Mouse (Mus musculus): ENCODE results near the gene Pnkp. TPM values are rescaled to one million over a fixed set of nuclear protein-coding genes. Genes with fewer than 3 reads are reported as not detected.

Pnkp gene
- polyA plus RNA-seq, 1 experiment from 2014 or later, result 41.3 TPM

DNA sequence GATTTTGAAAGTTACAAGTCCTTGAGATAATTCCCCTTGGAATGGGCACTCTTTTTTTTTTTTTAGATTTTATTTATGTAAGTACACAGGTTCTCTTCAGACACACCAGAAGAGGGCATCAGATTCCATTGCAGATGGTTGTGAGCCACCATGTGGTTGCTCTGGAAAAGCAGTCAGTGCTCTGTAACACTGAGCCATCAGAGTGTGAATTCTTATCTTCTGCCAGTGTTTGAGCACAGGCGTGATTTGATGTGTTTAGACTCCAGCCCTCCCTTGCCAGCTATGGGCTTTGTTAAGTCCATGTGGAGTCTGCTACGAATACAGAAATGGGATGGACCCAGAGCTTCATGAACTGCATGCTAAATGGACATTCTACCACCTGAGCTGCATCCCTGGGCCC lies 38.8 kb upstream of the Pnkp start:
- DNase-seq (ENCODE audit: low spot score), result peak; percentile 59
- Histone ChIP-seq H3K36me3 (ENCODE audit: insufficient read depth, low read length) (no peaks in the 10 kb centered on the region), H3K27ac (ENCODE audit: low read length) (no peak overlapping the region), H3K4me2 (replicated peaks; ENCODE audit: low read depth, low read length) (peak overlapping the region; percentile 82; the same call in 1 of the 2 replicates), H3K27me3 (replicated peaks; ENCODE audit: insufficient read depth, low read length) (no peaks in the 10 kb centered on the region), H3K4me3 (ENCODE audit: low read depth, low read length) (no peak overlapping the region), H3K9me3 (ENCODE audit: low read length) (no peaks in the 10 kb centered on the region), H3K9ac (replicated peaks; ENCODE audit: low read depth) (no peak overlapping the region), H3K4me1 (ENCODE audit: insufficient read depth, low read depth, low read length) (peaks cover 18% of the 10 kb centered on the region; the same call in 1 of the 2 replicates)
- ATAC-seq, result no peak
- peak; percentile 62 for TF ChIP-seq CTCF (IDR thresholded peaks at IDR 0.05)
- TF ChIP-seq EP300 (IDR thresholded peaks at IDR 0.05), result no peak
- 24% methylated on average over 2 of the region's 2 CpGs for WGBS

GRCm38 (mm10) chr7:44818751-44819235 lies 38.1 kb upstream of the Pnkp start:
- no peak overlapping the region for H3K9ac ChIP-seq (replicated peaks; ENCODE audit: low read depth)
- no peak overlapping the region; the same call in 1 of the 2 replicates for H3K4me3 ChIP-seq (ENCODE audit: low read depth, low read length)
- WGBS, result 35% methylated on average over 6 of the region's 6 CpGs
- no peak for TF ChIP-seq EP300 (IDR thresholded peaks at IDR 0.05)
- TF ChIP-seq CTCF (IDR thresholded peaks at IDR 0.05), result no peak
- no peak overlapping the region; the same call in 1 of the 2 replicates for H3K27ac ChIP-seq (ENCODE audit: low read length)
- H3K4me1 ChIP-seq (ENCODE audit: insufficient read depth, low read depth, low read length), result peaks cover 18% of the 10 kb centered on the region; the same call in 1 of the 2 replicates
- H3K9me3 ChIP-seq (ENCODE audit: low read length), result no peaks in the 10 kb centered on the region
- no peaks in the 10 kb centered on the region for H3K36me3 ChIP-seq (ENCODE audit: insufficient read depth, low read length)
- H3K27me3 ChIP-seq (replicated peaks; ENCODE audit: insufficient read depth, low read length), result no peaks in the 10 kb centered on the region
- no peak for ATAC-seq
- H3K4me2 ChIP-seq (replicated peaks; ENCODE audit: low read depth, low read length), result 0 out of 2 replicates have a peak overlapping the region, but pooled peaks have one; percentile 17
- no peak for DNase-seq (ENCODE audit: low spot score)

DNA sequence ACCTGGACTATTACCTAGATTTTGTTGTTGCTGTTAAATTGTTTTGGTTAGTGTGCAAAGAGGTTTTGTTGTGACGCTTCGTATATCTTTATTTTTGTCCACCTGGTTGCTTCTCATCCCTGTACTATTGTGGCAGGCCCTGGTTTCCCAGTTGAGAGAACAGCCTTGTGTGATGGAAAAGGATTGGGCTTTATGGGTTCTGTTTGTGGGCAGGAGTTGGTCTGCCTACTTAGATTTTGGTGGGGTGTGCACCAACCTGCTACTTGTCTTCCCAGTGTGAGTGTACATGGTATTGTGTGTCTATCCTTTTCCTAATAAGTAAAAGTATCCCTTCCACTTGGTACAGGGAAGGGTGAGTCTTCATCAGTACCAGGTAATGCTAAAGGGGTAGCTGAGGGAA lies 37.5 kb upstream of the Pnkp start:
- H3K27ac ChIP-seq (ENCODE audit: low read length), result no peak overlapping the region; the same call in 1 of the 2 replicates
- H3K27me3 ChIP-seq (replicated peaks; ENCODE audit: insufficient read depth, low read length), result no peaks in the 10 kb centered on the region
- DNase-seq (ENCODE audit: low spot score), result no peak
- no peaks in the 10 kb centered on the region for H3K36me3 ChIP-seq (ENCODE audit: insufficient read depth, low read length)
- no peak overlapping the region; the same call in 1 of the 2 replicates for H3K9ac ChIP-seq (replicated peaks; ENCODE audit: low read depth)
- no peak for ATAC-seq
- H3K4me3 ChIP-seq (ENCODE audit: low read depth, low read length), result no peak overlapping the region
- WGBS, result 87% methylated on average over 2 of the region's 2 CpGs
- no peaks in the 10 kb centered on the region for H3K9me3 ChIP-seq (ENCODE audit: low read length)
- no peak overlapping the region for H3K4me2 ChIP-seq (replicated peaks; ENCODE audit: low read depth, low read length)
- H3K4me1 ChIP-seq (ENCODE audit: insufficient read depth, low read depth, low read length), result peaks cover 18% of the 10 kb centered on the region; the same call in 1 of the 2 replicates
- TF ChIP-seq CTCF (IDR thresholded peaks at IDR 0.05), result no peak
- no peak for TF ChIP-seq EP300 (IDR thresholded peaks at IDR 0.05)

DNA sequence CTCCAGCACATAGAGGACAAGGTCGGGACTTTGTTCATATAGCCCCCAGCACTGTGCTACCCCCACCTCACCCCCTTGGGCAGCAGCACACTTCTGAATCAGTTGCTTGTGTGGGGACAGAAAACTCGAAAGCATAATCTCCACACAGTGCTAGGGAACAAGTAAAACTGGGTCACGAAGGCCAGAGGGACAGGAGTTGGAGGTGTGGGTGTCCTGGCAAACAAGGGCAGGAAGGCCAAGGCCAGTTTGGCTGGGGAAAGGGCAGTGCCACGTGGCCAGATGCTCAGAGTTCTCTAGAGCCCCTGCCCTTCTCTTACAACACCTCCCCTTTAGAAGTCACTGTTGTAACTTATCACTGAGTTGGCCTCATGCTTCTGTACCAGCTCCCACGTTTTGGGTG lies 37.1 kb upstream of the Pnkp start:
- H3K9ac ChIP-seq (replicated peaks; ENCODE audit: low read depth), result no peak overlapping the region

DNA sequence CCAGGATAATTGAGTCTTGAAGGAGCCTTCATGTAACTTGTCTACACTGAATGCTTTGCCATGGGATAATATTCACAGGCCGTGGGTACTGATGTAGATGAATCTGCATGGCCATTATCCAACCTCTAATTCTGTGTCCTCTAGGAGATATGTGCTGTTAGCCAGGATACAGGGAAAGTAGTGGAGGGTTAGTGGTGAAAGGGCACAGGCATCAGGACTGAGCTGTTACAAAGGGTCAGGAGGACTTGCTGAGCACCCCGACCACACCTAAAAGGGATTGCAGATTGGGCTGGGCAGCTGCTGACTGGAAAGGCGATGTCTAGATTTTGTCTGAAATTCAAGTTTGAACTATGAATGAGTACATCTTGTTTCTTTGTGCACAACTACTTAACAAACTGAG lies 36.4 kb upstream of the Pnkp start:
- no peak overlapping the region for H3K9ac ChIP-seq (replicated peaks; ENCODE audit: low read depth)
- DNase-seq (ENCODE audit: low spot score) (no peak), ATAC-seq (no peak)

More for the DNA sequence above, 37.1 kb upstream of the Pnkp start:
- Histone ChIP-seq H3K4me3 (ENCODE audit: low read depth, low read length) (no peak overlapping the region), H3K36me3 (ENCODE audit: insufficient read depth, low read length) (no peaks in the 10 kb centered on the region), H3K27me3 (replicated peaks; ENCODE audit: insufficient read depth, low read length) (no peaks in the 10 kb centered on the region), H3K9me3 (ENCODE audit: low read length) (no peaks in the 10 kb centered on the region), H3K4me2 (replicated peaks; ENCODE audit: low read depth, low read length) (no peak overlapping the region), H3K27ac (ENCODE audit: low read length) (no peak overlapping the region), H3K4me1 (ENCODE audit: insufficient read depth, low read depth, low read length) (peaks cover 18% of the 10 kb centered on the region; the same call in 1 of the 2 replicates)
- no peak for DNase-seq (ENCODE audit: low spot score)
- 46% methylated on average over 4 of the region's 5 CpGs for WGBS
- ATAC-seq, result no peak
- TF ChIP-seq CTCF (IDR thresholded peaks at IDR 0.05) (no peak), EP300 (IDR thresholded peaks at IDR 0.05) (no peak)

DNA sequence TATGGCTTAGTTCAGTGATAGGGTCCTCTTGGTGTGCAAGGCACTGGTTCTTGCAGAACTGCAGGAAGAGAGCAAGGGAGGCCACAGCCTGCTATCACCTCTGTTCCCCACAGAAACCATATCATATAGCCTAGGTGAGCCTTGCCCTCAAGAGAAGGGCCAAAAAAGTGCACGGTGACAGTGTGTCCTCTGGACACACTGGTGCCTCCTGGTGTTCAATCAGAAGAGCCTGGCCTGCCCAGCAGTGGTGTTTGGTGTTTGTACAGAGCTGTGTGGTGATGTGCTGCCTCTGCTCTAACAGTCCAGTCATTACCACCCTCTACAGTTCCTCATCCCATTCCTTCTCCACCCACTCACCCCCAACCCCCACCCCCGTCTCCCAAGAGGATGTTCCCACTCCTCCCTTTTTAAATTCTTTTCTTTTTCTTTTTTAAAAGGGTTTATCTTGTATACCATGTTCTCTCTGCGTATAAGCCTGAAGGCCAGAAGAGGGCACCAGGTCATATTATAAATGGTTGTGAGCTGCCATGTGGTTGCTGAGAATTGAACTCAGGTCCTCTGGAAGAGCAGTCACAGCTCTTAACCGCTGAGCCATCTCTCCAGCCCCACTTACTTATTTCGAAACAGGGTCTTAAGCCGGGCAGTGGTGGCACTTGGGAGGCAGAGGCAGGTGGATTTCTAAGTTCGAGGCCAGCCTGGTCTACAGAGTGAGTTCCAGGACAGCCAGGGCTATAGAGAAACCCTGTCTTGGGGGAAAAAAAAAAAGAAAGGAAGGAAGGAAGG lies 35.1 kb upstream of the Pnkp start:
- Histone ChIP-seq H3K4me2 (replicated peaks; ENCODE audit: low read depth, low read length) (no peak overlapping the region), H3K27me3 (replicated peaks; ENCODE audit: insufficient read depth, low read length) (no peaks in the 10 kb centered on the region), H3K9ac (replicated peaks; ENCODE audit: low read depth) (no peak overlapping the region), H3K4me3 (ENCODE audit: low read depth, low read length) (no peak overlapping the region), H3K36me3 (ENCODE audit: insufficient read depth, low read length) (no peaks in the 10 kb centered on the region), H3K27ac (ENCODE audit: low read length) (no peak overlapping the region), H3K9me3 (ENCODE audit: low read length) (no peaks in the 10 kb centered on the region), H3K4me1 (ENCODE audit: insufficient read depth, low read depth, low read length) (peaks cover 18% of the 10 kb centered on the region; the same call in 1 of the 2 replicates)
- 74% methylated on average over 7 of the region's 7 CpGs for WGBS
- TF ChIP-seq CTCF (IDR thresholded peaks at IDR 0.05) (peak; percentile 28; the same call in 1 of the 2 replicates), EP300 (IDR thresholded peaks at IDR 0.05) (no peak)
- DNase-seq (ENCODE audit: low spot score) (no peak), ATAC-seq (no peak)

More for the DNA sequence above, 36.4 kb upstream of the Pnkp start:
- 70% methylated on average over 3 of the region's 3 CpGs for whole genome bisulfite sequencing
- no peak overlapping the region for H3K27ac ChIP-seq (ENCODE audit: low read length)
- H3K4me1 ChIP-seq (ENCODE audit: insufficient read depth, low read depth, low read length), result peaks cover 18% of the 10 kb centered on the region; the same call in 1 of the 2 replicates
- no peaks in the 10 kb centered on the region for H3K9me3 ChIP-seq (ENCODE audit: low read length)
- H3K4me2 ChIP-seq (replicated peaks; ENCODE audit: low read depth, low read length), result no peak overlapping the region
- no peaks in the 10 kb centered on the region for H3K36me3 ChIP-seq (ENCODE audit: insufficient read depth, low read length)
- H3K27me3 ChIP-seq (replicated peaks; ENCODE audit: insufficient read depth, low read length), result no peaks in the 10 kb centered on the region
- TF ChIP-seq EP300 (IDR thresholded peaks at IDR 0.05) (no peak), CTCF (IDR thresholded peaks at IDR 0.05) (no peak)
- no peak overlapping the region for H3K4me3 ChIP-seq (ENCODE audit: low read depth, low read length)

All from lung, postnatal 0 days (tissue).